Mouse (Mus musculus) neutrophil, adult 5-6 weeks (primary cell): Measurements from ENCODE around the gene Muc13. TPM values are rescaled to one million over a fixed set of nuclear protein-coding genes. Genes with fewer than 3 reads are reported as not detected.

Source experiments
- ATAC-seq: fragments of 151-379, 151-347 bp; 2 replicates; pipeline ENCODE4 v1.8.0; 2017; ENCODE audit warnings: mild to moderate bottlenecking, moderate TSS enrichment; ENCODE audit not compliant: insufficient number of reproducible peaks, poor library complexity, low FRiP score, severe bottlenecking; ENCODE audit errors: extremely low read depth
- total RNA-seq: library from RNA; stranded (forward); fragments of 200-1000 nt; gene quantifications from 2 replicates; pipeline ENCODE4 v1.2.3, GENCODE M21; 2017

The Muc13 gene
- total RNA-seq, 1 experiment from 2014 or later: 0.81 TPM

GRCm38 (mm10) chr16:33766757-33767156, 27.1 kb upstream of the Muc13 start:
- no peak for ATAC-seq

- ATAC-seq: no peak
Observed at GRCm38 (mm10) chr16:33768491-33769278, 25.2 kb upstream of the Muc13 start.

GRCm38 (mm10) chr16:33769848-33770247, 24.0 kb upstream of the Muc13 start:
- ATAC-seq: peak; percentile 83

- no peak for ATAC-seq
Observed at GRCm38 (mm10) chr16:33770778-33771454, 22.9 kb upstream of the Muc13 start.

- ATAC-seq: no peak
Observed at GRCm38 (mm10) chr16:33772809-33773208, 21.0 kb upstream of the Muc13 start.

- no peak for ATAC-seq
Observed at GRCm38 (mm10) chr16:33774972-33775371, 18.9 kb upstream of the Muc13 start.

- no peak for ATAC-seq
Observed at GRCm38 (mm10) chr16:33775733-33776335, 18.0 kb upstream of the Muc13 start.

GRCm38 (mm10) chr16:33776766-33777529, 16.9 kb upstream of the Muc13 start:
- no peak for ATAC-seq

GRCm38 (mm10) chr16:33777607-33778006, 16.2 kb upstream of the Muc13 start:
- ATAC-seq: no peak

- no peak for ATAC-seq
Observed at GRCm38 (mm10) chr16:33781789-33782728, 11.8 kb upstream of the Muc13 start.

- ATAC-seq: no peak
Observed at GRCm38 (mm10) chr16:33782729-33783091, 11.1 kb upstream of the Muc13 start.

- ATAC-seq: no peak
Observed at GRCm38 (mm10) chr16:33784547-33784946, 9.3 kb upstream of the Muc13 start.

GRCm38 (mm10) chr16:33785092-33785704, 8.6 kb upstream of the Muc13 start:
- ATAC-seq: no peak

- no peak for ATAC-seq
Observed at GRCm38 (mm10) chr16:33786657-33787390, 7.0 kb upstream of the Muc13 start.

GRCm38 (mm10) chr16:33795106-33795505, 1.3 kb downstream of the Muc13 start:
- no peak for ATAC-seq

- no peak for ATAC-seq
Observed at GRCm38 (mm10) chr16:33795887-33796286, 2.0 kb downstream of the Muc13 start.

- ATAC-seq: no peak
Observed at GRCm38 (mm10) chr16:33796756-33797155, 2.9 kb downstream of the Muc13 start.
